Mouse (Mus musculus) left cerebral cortex, postnatal 14 days (tissue): ENCODE data around the gene Olfr1289. TPM values are rescaled to one million over a fixed set of nuclear protein-coding genes. Genes with fewer than 3 reads are reported as not detected.

Experiments
- DNase-seq, 2 experiments: peaks; one replicate each; pipeline ENCODE4 v3.0.0; 2021 to 2022; ENCODE audit warnings: low spot score in 2 of 2, mixed read lengths in 1 of 2
- intact Hi-C: fragments of 180-260 bp; cut with DNase I; formaldehyde crosslinking; loops from one replicate; pipeline ENCODE4 v1.15.1; 2025
- long read RNA-seq, 2 experiments: library from polyadenylated mRNA; stranded (forward); transcript quantifications; one replicate each; pipeline ENCODE4 v2.0.0; 2021
- total RNA-seq, 2 experiments: library from RNA; stranded (reverse); gene quantifications; 2 replicates each; pipeline ENCODE4 v1.2.3; 2021

Olfr1289 gene
- total RNA-seq, result not detected
- long read RNA-seq, experiment 1, result 0 reads
- long read RNA-seq, experiment 2, result 0 reads

- intact Hi-C loops, result no loop called here
- no peak for DNase-seq
These were observed at the start of gene Olfr1289 for GRCm38 (mm10) chr2:111480519-111480918. Olfr1289 (plus strand) TSS chr2:111480819.

GRCm38 (mm10) chr2:111448842-111449241, 31.8 kb upstream of the Olfr1289 start, which contains the start of gene Olfr1287:
Olfr1287 (plus strand) TSS chr2:111449142.
- intact Hi-C loops, result no loop called here
- DNase-seq, result no peak

GRCm38 (mm10) chr2:111473801-111474200, 6.8 kb upstream of the Olfr1289 start, which contains the start of gene Olfr1288:
Olfr1288 (plus strand) TSS chr2:111474101.
- intact Hi-C loops, result no loop called here
- no peak for DNase-seq

GRCm38 (mm10) chr2:111493729-111494128, 13.1 kb downstream of the Olfr1289 start, which contains the start of gene Olfr1290:
Olfr1290 (minus strand) TSS chr2:111493829.
- intact Hi-C loops, result no loop called here
- no peak for DNase-seq

- intact Hi-C loops, result no loop called here
- DNase-seq, result no peak
These were observed 16.3 kb downstream of the Olfr1289 start, which contains the start of gene Olfr1291-ps1 for GRCm38 (mm10) chr2:111496880-111497279. Olfr1291-ps1 (plus strand) TSS chr2:111497180.

GRCm38 (mm10) chr2:111517451-111517850, 36.8 kb downstream of the Olfr1289 start:
- intact Hi-C loops, result no loop called here
- no peak for DNase-seq

- intact Hi-C loops, result no loop called here
- DNase-seq, result no peak
These were observed 44.3 kb downstream of the Olfr1289 start, which contains the start of gene Olfr1293-ps for GRCm38 (mm10) chr2:111524903-111525302. Olfr1293-ps (plus strand) TSS chr2:111525203.

Other genes starting within 250 kb of the Olfr1289 start
- not detected for gene Olfr1275, start 245.5 kb upstream of the Olfr1289 start, total RNA-seq
- not detected for gene Olfr1276, start 226.3 kb upstream of the Olfr1289 start, total RNA-seq
- gene Olfr1277, start 206.7 kb upstream of the Olfr1289 start, total RNA-seq, result not detected
- not detected for gene Olfr1278, start 190.7 kb upstream of the Olfr1289 start, total RNA-seq
- not detected for gene Olfr1279, start 180.2 kb upstream of the Olfr1289 start, total RNA-seq
- gene Olfr1280, start 166.8 kb upstream of the Olfr1289 start, total RNA-seq, result not detected
- not detected for gene Olfr1281, start 154.3 kb upstream of the Olfr1289 start, total RNA-seq
- gene Olfr1282, start 144.7 kb upstream of the Olfr1289 start, total RNA-seq, result not detected
- not detected for gene Olfr1283, start 114.0 kb upstream of the Olfr1289 start, total RNA-seq
- not detected for gene Olfr1284, start 105.3 kb upstream of the Olfr1289 start, total RNA-seq
- not detected for gene Olfr1286, start 57.7 kb upstream of the Olfr1289 start, total RNA-seq
- not detected for gene Olfr1287, start 31.7 kb upstream of the Olfr1289 start, total RNA-seq
- not detected for gene Olfr1288, start 6.7 kb upstream of the Olfr1289 start, total RNA-seq
- gene Olfr1290, start 13.0 kb downstream of the Olfr1289 start, total RNA-seq, result not detected
- not detected for gene Olfr1291-ps1, start 16.4 kb downstream of the Olfr1289 start, total RNA-seq
- not detected for gene Olfr1293-ps, start 44.4 kb downstream of the Olfr1289 start, total RNA-seq
- gene Olfr1294, start 59.5 kb downstream of the Olfr1289 start, total RNA-seq, result not detected
- gene Olfr1295, start 88.9 kb downstream of the Olfr1289 start, total RNA-seq, result not detected
- gene Olfr1297, start 145.7 kb downstream of the Olfr1289 start, total RNA-seq, result not detected
- not detected for gene Olfr1298, start 168.4 kb downstream of the Olfr1289 start, total RNA-seq
- gene Olfr1299, start 180.6 kb downstream of the Olfr1289 start, total RNA-seq, result not detected